Mouse (Mus musculus): ENCODE measurements at regions not wholly inside any gene's neighbourhood (a gene's known extent, or its start where the extent isn't known, plus 50 kb on each side); places are given as distances from the start of the nearest gene placed in this dataset.

GRCm38 (mm10) chr8:89121051-89121450 lies 77.1 kb upstream of the Sall1 start:
- intact Hi-C loops (cut with DNase I) = no loop called here

- intact Hi-C loops (cut with DNase I) = no loop called here
Measured at GRCm38 (mm10) chr8:89107895-89108660, 64.1 kb upstream of the Sall1 start.

- intact Hi-C loops (cut with DNase I) = no loop called here
Measured at GRCm38 (mm10) chr8:89106346-89106745, 62.4 kb upstream of the Sall1 start.

- intact Hi-C loops (cut with DNase I) = no loop called here
Measured at GRCm38 (mm10) chr8:89097396-89097795, 53.4 kb upstream of the Sall1 start.

Data from adrenal gland (tissue).